Mouse (Mus musculus) ovary, postnatal 36 days (tissue): Measurements from ENCODE around the gene Gapvd1.
A peak's percentile ranks its signal among the peaks of the same experiment; 100 is the strongest.

Experiments
- DNase-seq: peaks from one replicate; pipeline ENCODE4 v3.0.0; 2022; ENCODE audit warnings: low spot score, mixed read lengths

The Gapvd1 gene

GRCm38 (mm10) chr2:34711904-34712303 is 43.1 kb downstream of the Gapvd1 start:
- DNase-seq, result no peak

- DNase-seq, result no peak
These were observed 46.4 kb downstream of the Gapvd1 start for GRCm38 (mm10) chr2:34708675-34709074.

- no peak for DNase-seq
These were observed 58.4 kb downstream of the Gapvd1 start for GRCm38 (mm10) chr2:34696592-34696991.

- no peak for DNase-seq
These were observed 62.2 kb downstream of the Gapvd1 start for GRCm38 (mm10) chr2:34692861-34693260.

GRCm38 (mm10) chr2:34684076-34684870 is 70.8 kb downstream of the Gapvd1 start:
- DNase-seq, result no peak

GRCm38 (mm10) chr2:34677976-34678375 is 77.1 kb downstream of the Gapvd1 start:
- no peak for DNase-seq

GRCm38 (mm10) chr2:34677061-34677460 is 78.0 kb downstream of the Gapvd1 start:
- DNase-seq, result no peak

- no peak for DNase-seq
These were observed 81.2 kb downstream of the Gapvd1 start for GRCm38 (mm10) chr2:34673846-34674245.

GRCm38 (mm10) chr2:34671385-34672026 is 83.5 kb downstream of the Gapvd1 start:
- DNase-seq, result peak; percentile 45

GRCm38 (mm10) chr2:34670470-34670869 is 84.6 kb downstream of the Gapvd1 start:
- no peak for DNase-seq

GRCm38 (mm10) chr2:34669203-34669746 is 85.8 kb downstream of the Gapvd1 start:
- DNase-seq, result no peak

GRCm38 (mm10) chr2:34668440-34669191 is 86.4 kb downstream of the Gapvd1 start:
- DNase-seq, result no peak

- DNase-seq, result no peak
These were observed 87.2 kb downstream of the Gapvd1 start for GRCm38 (mm10) chr2:34667820-34668219.

GRCm38 (mm10) chr2:34647410-34647809 is 107.6 kb downstream of the Gapvd1 start:
- DNase-seq, result no peak

- no peak for DNase-seq
These were observed 108.5 kb downstream of the Gapvd1 start for GRCm38 (mm10) chr2:34646541-34646865.

GRCm38 (mm10) chr2:34645851-34646540 is 109.0 kb downstream of the Gapvd1 start:
- DNase-seq, result peak; percentile 71

- DNase-seq, result no peak
These were observed 110.2 kb downstream of the Gapvd1 start for GRCm38 (mm10) chr2:34644571-34645526.

- no peak for DNase-seq
These were observed 112.7 kb downstream of the Gapvd1 start for GRCm38 (mm10) chr2:34642351-34642750.

- DNase-seq, result no peak
These were observed 115.3 kb downstream of the Gapvd1 start for GRCm38 (mm10) chr2:34639725-34640124.

GRCm38 (mm10) chr2:34638955-34639650 is 115.9 kb downstream of the Gapvd1 start:
- DNase-seq, result peak; percentile 90
